Mouse (Mus musculus) limb, embryonic 13.5 days (tissue): ENCODE measurements around the gene Mpdz. TPM values are rescaled to one million over a fixed set of nuclear protein-coding genes. Genes with fewer than 3 reads are reported as not detected.
A peak's percentile ranks its signal among the peaks of the same experiment; 100 is the strongest.

ENCODE experiments used
- ATAC-seq: fragments of 200-750 bp; cut with Nextera tagmentation; 2 replicates; pipeline ENCODE4 v1.8.0; 2017; ENCODE audit warnings: low read depth, moderate number of reproducible peaks, moderate TSS enrichment; ENCODE audit not compliant: low FRiP score
- H3K27ac ChIP-seq: fragments of 300-500 bp; sonication (generic); 2 replicates; pipeline ENCODE4 v1.5.1; 2015; ENCODE audit warnings: inconsistent platforms, mild to moderate bottlenecking, moderate library complexity
- H3K27me3 ChIP-seq: fragments of 300-500 bp; sonication (generic); 2 replicates; pipeline ENCODE4 v1.6.1; 2015; ENCODE audit warnings: mild to moderate bottlenecking, inconsistent platforms
- H3K36me3 ChIP-seq: fragments of 300-500 bp; sonication (generic); 2 replicates; pipeline ENCODE4 v1.6.1; 2015; ENCODE audit warnings: inconsistent platforms, mild to moderate bottlenecking, moderate library complexity
- H3K4me1 ChIP-seq: fragments of 300-500 bp; sonication (generic); 2 replicates; pipeline ENCODE4 v1.6.1; 2015; ENCODE audit warnings: inconsistent platforms
- H3K4me2 ChIP-seq: fragments of 300-500 bp; sonication (generic); replicated peaks from 2 replicates; pipeline ENCODE4 v1.6.1; 2015; ENCODE audit warnings: inconsistent platforms, mild to moderate bottlenecking, moderate library complexity
- H3K4me3 ChIP-seq: fragments of 300-500 bp; sonication (generic); 2 replicates; pipeline ENCODE4 v1.5.1; 2015; ENCODE audit warnings: moderate library complexity, mild to moderate bottlenecking, inconsistent platforms
- H3K9ac ChIP-seq: fragments of 300-500 bp; sonication (generic); 2 replicates; pipeline ENCODE4 v1.6.1; 2015; ENCODE audit warnings: mild to moderate bottlenecking, inconsistent platforms
- H3K9me3 ChIP-seq: fragments of 300-500 bp; sonication (generic); 2 replicates; pipeline ENCODE4 v1.6.1; 2016; ENCODE audit warnings: inconsistent platforms
- WGBS: fragments of 180-500 bp; shearing (Covaris S2); methylation state at CpG from one replicate; pipeline ENCODE4 v1.1.7; 2015; 5-methylcytosine and 5-hydroxymethylcytosine counted together
- polyA plus RNA-seq: library from polyadenylated mRNA; unstranded; fragments of >200 nt; fragmentation: Nextera tagmentation; extraction: Ambion mirVana; gene quantifications from 2 replicates; pipeline ENCODE4 v1.2.1, GENCODE M21; 2015

The Mpdz gene
- polyA plus RNA-seq, 1 experiment from 2014 or later = 45.5 TPM

- Histone ChIP-seq H3K9ac (no peak overlapping the region), H3K27me3 (no peaks in the 10 kb centered on the region), H3K9me3 (no peaks in the 10 kb centered on the region), H3K4me3 (no peak overlapping the region), H3K27ac (no peak overlapping the region), H3K4me1 (peaks cover 5% of the 10 kb centered on the region; the same call in 1 of the 2 replicates), H3K4me2 (no peak overlapping the region), H3K36me3 (peaks cover 22% of the 10 kb centered on the region)
- 89% methylated on average over 2 of the region's 2 CpGs for WGBS
- ATAC-seq = no peak
Measured at GRCm38 (mm10) chr4:81387644-81388043, 55.0 kb downstream of the Mpdz start.

GRCm38 (mm10) chr4:81372355-81372754 lies 70.3 kb downstream of the Mpdz start:
- no peak overlapping the region for H3K4me3 ChIP-seq
- no peaks in the 10 kb centered on the region for H3K9me3 ChIP-seq
- no peak for ATAC-seq
- no peak overlapping the region for H3K4me2 ChIP-seq
- WGBS = 93% methylated on average over 4 of the region's 4 CpGs
- H3K4me1 ChIP-seq = no peaks in the 10 kb centered on the region
- no peak overlapping the region for H3K9ac ChIP-seq
- H3K27me3 ChIP-seq = no peaks in the 10 kb centered on the region
- H3K27ac ChIP-seq = no peak overlapping the region
- peaks cover 52% of the 10 kb centered on the region for H3K36me3 ChIP-seq

DNA sequence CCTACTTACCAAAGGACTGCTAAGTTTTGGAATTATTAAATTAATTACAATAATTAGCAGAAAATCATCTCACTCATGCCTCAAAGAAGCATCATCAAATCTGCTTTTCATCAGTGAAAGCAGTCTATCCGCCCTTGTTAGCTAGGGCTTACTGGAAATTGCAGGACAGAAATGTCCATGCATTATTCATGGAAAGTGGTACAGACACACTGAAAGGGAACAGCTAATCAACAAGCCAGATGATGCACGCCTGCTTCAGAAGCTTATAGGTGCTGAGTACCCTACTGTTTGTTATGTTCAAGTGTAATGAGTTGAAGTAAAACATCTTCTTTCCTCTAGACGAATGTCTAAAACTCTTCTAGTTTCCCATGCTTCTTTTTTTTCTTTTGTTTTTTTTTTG lies 91.2 kb downstream of the Mpdz start:
- no peaks in the 10 kb centered on the region for H3K4me1 ChIP-seq
- no peak overlapping the region for H3K27ac ChIP-seq
- 87% methylated on average over 3 of the region's 3 CpGs for WGBS
- H3K27me3 ChIP-seq = no peaks in the 10 kb centered on the region
- no peak overlapping the region for H3K4me3 ChIP-seq
- no peak for ATAC-seq
- no peaks in the 10 kb centered on the region for H3K9me3 ChIP-seq
- no peak overlapping the region for H3K4me2 ChIP-seq
- H3K9ac ChIP-seq = no peak overlapping the region
- H3K36me3 ChIP-seq = peaks cover 45% of the 10 kb centered on the region

DNA sequence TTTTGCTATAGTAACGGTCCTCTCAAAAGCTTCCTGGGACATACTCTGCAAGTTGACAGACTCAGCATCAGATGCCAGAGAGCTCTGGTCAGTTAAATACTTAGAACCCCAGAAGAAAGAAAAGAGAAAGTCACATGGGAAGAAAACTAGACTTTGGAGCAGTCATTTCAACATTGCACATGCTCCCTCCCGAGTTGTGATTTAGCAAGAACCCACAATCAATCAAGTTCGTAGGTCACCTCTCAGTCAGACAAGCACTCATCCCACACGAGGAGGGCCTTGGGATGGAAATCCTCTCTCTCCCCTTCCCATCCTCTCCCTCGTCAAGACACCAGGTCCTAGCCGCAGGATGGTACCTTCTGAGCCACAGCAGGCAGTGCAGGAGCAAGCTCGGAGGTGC lies 94.0 kb downstream of the Mpdz start:
- Histone ChIP-seq H3K36me3 (peaks cover 40% of the 10 kb centered on the region), H3K4me3 (no peak overlapping the region), H3K4me1 (no peaks in the 10 kb centered on the region), H3K27me3 (no peaks in the 10 kb centered on the region), H3K9me3 (no peaks in the 10 kb centered on the region), H3K9ac (no peak overlapping the region), H3K4me2 (no peak overlapping the region), H3K27ac (no peak overlapping the region)
- 83% methylated on average over 7 of the region's 7 CpGs for WGBS
- ATAC-seq = no peak

DNA sequence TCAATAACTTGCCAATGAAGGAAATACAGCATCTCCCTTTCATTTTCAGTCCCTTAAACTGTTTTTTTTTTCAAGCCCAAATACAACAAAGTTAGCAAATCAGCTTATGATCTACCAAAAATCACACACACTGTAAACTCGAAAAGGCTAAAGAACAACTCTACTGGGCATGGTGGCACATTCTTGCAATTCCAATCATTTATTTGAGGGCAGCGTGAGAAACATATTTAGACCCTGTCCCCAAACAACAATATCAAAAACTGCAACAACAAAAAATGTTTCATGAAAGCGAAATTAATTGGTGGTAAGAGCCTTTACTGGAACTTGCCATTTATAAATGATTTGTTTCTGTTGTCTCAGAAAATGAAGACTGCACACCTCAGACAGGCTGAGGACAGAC lies 97.5 kb downstream of the Mpdz start:
- 84% methylated on average over 3 of the region's 3 CpGs for WGBS

DNA sequence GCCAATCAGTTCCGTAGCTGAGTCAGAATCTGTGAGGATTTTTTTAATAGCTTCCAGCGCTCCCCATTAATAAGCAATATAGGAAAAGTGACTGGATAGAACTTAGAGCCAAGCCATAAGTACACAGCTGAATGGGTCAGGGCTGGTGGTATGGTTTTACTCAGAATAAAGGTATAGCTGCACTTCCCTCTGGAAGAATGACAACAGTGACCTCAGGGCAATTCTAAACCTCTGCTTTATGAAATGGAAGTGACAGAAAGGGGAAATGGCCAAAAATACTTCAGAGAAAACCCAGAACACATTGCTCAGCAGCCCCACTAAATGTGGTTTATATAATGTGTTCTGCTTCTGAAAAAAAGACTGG lies 109.0 kb downstream of the Mpdz start:
- WGBS = 42% methylated on average over 2 of the region's 2 CpGs
- Histone ChIP-seq H3K9me3 (no peaks in the 10 kb centered on the region), H3K4me1 (peaks cover 31% of the 10 kb centered on the region), H3K27ac (peak overlapping the region; percentile 12; the same call in 1 of the 2 replicates), H3K27me3 (no peaks in the 10 kb centered on the region), H3K9ac (0 out of 2 replicates have a peak overlapping the region, but pooled peaks have one; percentile 20), H3K4me3 (no peak overlapping the region), H3K36me3 (peaks cover 29% of the 10 kb centered on the region), H3K4me2 (no peak overlapping the region)
- peak; percentile 84 for ATAC-seq

More for the DNA sequence above, 97.5 kb downstream of the Mpdz start:
- H3K4me2 ChIP-seq = no peak overlapping the region
- H3K27ac ChIP-seq = no peak overlapping the region
- H3K4me3 ChIP-seq = no peak overlapping the region
- H3K36me3 ChIP-seq = peaks cover 35% of the 10 kb centered on the region
- no peak for ATAC-seq
- H3K9ac ChIP-seq = no peak overlapping the region
- no peaks in the 10 kb centered on the region for H3K9me3 ChIP-seq
- H3K4me1 ChIP-seq = no peaks in the 10 kb centered on the region
- H3K27me3 ChIP-seq = no peaks in the 10 kb centered on the region

DNA sequence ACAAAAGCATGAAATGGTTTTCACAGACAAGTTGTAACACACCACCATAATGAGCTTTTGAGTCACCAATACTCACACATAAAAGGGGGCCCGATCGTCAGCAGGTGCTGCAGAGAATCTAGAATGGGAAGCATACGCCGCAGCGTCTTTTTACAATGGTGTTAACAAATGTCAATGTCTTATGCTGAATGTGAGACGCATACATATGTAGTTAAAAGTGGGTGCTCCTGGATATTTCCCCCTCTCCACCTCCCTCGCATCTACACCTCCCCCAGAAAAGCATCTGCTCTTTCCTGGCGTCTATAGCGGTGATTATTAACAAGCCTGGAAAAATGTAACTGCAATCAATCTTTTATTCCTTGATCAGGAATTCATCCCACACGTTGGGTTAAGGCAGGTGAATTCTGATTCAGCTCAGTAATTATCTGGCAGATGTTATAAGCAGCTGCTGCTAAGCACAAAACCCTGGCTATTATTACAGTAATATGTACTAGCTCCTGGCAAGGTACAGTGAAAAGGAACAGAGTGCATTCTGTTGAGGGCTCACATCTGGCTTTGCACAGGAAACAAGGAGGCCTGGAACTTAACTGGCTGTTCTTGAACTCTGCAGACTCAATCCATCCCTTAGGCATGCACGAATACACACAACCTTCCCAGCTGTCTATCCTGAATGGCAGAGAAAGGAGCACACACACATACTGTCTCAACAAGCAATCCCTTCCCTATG lies 109.6 kb downstream of the Mpdz start:
- Histone ChIP-seq H3K9me3 (no peaks in the 10 kb centered on the region), H3K4me1 (peaks cover 31% of the 10 kb centered on the region), H3K4me3 (no peak overlapping the region), H3K27me3 (no peaks in the 10 kb centered on the region), H3K27ac (peak overlapping the region; percentile 12), H3K36me3 (peaks cover 29% of the 10 kb centered on the region), H3K9ac (0 out of 2 replicates have a peak overlapping the region, but pooled peaks have one; percentile 20), H3K4me2 (no peak overlapping the region)
- peak; percentile 87 for ATAC-seq
- WGBS = 35% methylated on average over 11 of the region's 11 CpGs

- H3K4me2 ChIP-seq = no peak overlapping the region
- no peaks in the 10 kb centered on the region for H3K9me3 ChIP-seq
- H3K4me1 ChIP-seq = peaks cover 31% of the 10 kb centered on the region
- peak overlapping the region; percentile 12; the same call in 1 of the 2 replicates for H3K27ac ChIP-seq
- WGBS = 62% methylated on average over 6 of the region's 6 CpGs
- H3K27me3 ChIP-seq = no peaks in the 10 kb centered on the region
- H3K36me3 ChIP-seq = peaks cover 26% of the 10 kb centered on the region
- ATAC-seq = no peak
- no peak overlapping the region for H3K4me3 ChIP-seq
- no peak overlapping the region for H3K9ac ChIP-seq
Measured at GRCm38 (mm10) chr4:81332439-81332841, 110.2 kb downstream of the Mpdz start.

- peaks cover 6% of the 10 kb centered on the region for H3K4me1 ChIP-seq
- H3K36me3 ChIP-seq = peaks cover 16% of the 10 kb centered on the region
- no peak overlapping the region for H3K4me2 ChIP-seq
- no peak overlapping the region for H3K27ac ChIP-seq
- no peak for ATAC-seq
- no peak overlapping the region for H3K9ac ChIP-seq
- 90% methylated on average over 2 of the region's 2 CpGs for WGBS
- no peaks in the 10 kb centered on the region for H3K9me3 ChIP-seq
- no peaks in the 10 kb centered on the region for H3K27me3 ChIP-seq
- H3K4me3 ChIP-seq = no peak overlapping the region
Measured at GRCm38 (mm10) chr4:81327694-81328093, 114.9 kb downstream of the Mpdz start.

- Histone ChIP-seq H3K9ac (no peak overlapping the region), H3K36me3 (peaks cover 35% of the 10 kb centered on the region), H3K27me3 (no peaks in the 10 kb centered on the region), H3K27ac (no peak overlapping the region), H3K9me3 (no peaks in the 10 kb centered on the region), H3K4me1 (no peaks in the 10 kb centered on the region), H3K4me2 (no peak overlapping the region), H3K4me3 (no peak overlapping the region)
- no peak for ATAC-seq
- WGBS = 92% methylated on average over 4 of the region's 4 CpGs
Measured at GRCm38 (mm10) chr4:81323853-81324252, 118.8 kb downstream of the Mpdz start.

DNA sequence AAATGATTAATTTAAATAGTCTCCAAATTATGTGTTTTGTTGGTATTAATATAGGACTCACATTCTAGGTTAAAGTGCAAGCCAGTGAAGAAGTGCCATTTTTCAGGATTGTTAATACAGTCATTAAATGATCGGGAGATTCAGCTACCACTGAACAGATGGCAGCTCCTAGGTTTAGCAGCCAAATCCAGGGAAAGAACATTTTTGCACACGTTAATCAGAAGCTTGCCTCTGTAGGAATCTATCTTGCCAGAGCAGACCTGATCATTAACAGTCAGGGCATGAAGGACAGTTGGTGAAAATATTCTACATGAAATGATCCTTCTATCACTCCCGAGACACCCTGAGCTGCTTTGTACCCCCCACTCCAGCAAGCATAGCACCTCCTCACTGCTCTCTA lies 120.4 kb downstream of the Mpdz start:
- Histone ChIP-seq H3K4me1 (no peaks in the 10 kb centered on the region), H3K4me2 (no peak overlapping the region), H3K4me3 (no peak overlapping the region), H3K36me3 (peaks cover 48% of the 10 kb centered on the region), H3K9ac (no peak overlapping the region), H3K9me3 (no peaks in the 10 kb centered on the region), H3K27me3 (no peaks in the 10 kb centered on the region), H3K27ac (no peak overlapping the region)
- ATAC-seq = no peak
- WGBS = 83% methylated on average over 3 of the region's 3 CpGs

- Histone ChIP-seq H3K27me3 (no peaks in the 10 kb centered on the region), H3K4me3 (no peak overlapping the region), H3K4me1 (peaks cover 33% of the 10 kb centered on the region), H3K27ac (peak overlapping the region; percentile 23; the same call in 1 of the 2 replicates), H3K9ac (no peak overlapping the region), H3K36me3 (peaks cover 29% of the 10 kb centered on the region), H3K9me3 (no peaks in the 10 kb centered on the region), H3K4me2 (no peak overlapping the region)
- ATAC-seq = no peak
- 60% methylated on average over 5 of the region's 5 CpGs for WGBS
Measured at GRCm38 (mm10) chr4:81314618-81315017, 128.0 kb downstream of the Mpdz start.

- no peak overlapping the region for H3K9ac ChIP-seq
- ATAC-seq = no peak
- peaks cover 26% of the 10 kb centered on the region for H3K36me3 ChIP-seq
- no peak overlapping the region for H3K27ac ChIP-seq
- no peak overlapping the region for H3K4me2 ChIP-seq
- WGBS = 92% methylated on average over 4 of the region's 4 CpGs
- H3K4me3 ChIP-seq = no peak overlapping the region
- peaks cover 33% of the 10 kb centered on the region for H3K4me1 ChIP-seq
- no peaks in the 10 kb centered on the region; the same call in 1 of the 2 replicates for H3K9me3 ChIP-seq
- no peaks in the 10 kb centered on the region for H3K27me3 ChIP-seq
Measured at GRCm38 (mm10) chr4:81313246-81313645, 129.4 kb downstream of the Mpdz start.
